Mouse (Mus musculus) heart, postnatal 0 days (tissue): ENCODE data around the gene Mybpc3. TPM values are rescaled to one million over a fixed set of nuclear protein-coding genes. Genes with fewer than 3 reads are reported as not detected.

Experiments used
- ATAC-seq: fragments of 200-750 bp; cut with Nextera tagmentation; 2 replicates; pipeline ENCODE4 v1.8.0; 2017; ENCODE audit warnings: low read depth, moderate number of reproducible peaks, moderate library complexity; ENCODE audit not compliant: insufficient read depth
- DNase-seq: peaks from one replicate; pipeline ENCODE4 v3.0.0-alpha.2; 2016; ENCODE audit warnings: low spot score
- H3K27ac ChIP-seq: fragments of 300-500 bp; sonication (generic); 2 replicates; pipeline ENCODE4 v1.5.1; 2014; ENCODE audit warnings: low read depth, mild to moderate bottlenecking
- H3K27me3 ChIP-seq: fragments of 300-500 bp; sonication (generic); 2 replicates; pipeline ENCODE4 v1.6.1; 2014; ENCODE audit warnings: low read length, mixed read lengths; ENCODE audit not compliant: control insufficient read depth, insufficient read depth
- H3K36me3 ChIP-seq: fragments of 300-500 bp; sonication (generic); replicated peaks from 2 replicates; pipeline ENCODE4 v1.6.1; 2014; ENCODE audit warnings: low read length, mixed read lengths; ENCODE audit not compliant: control insufficient read depth, insufficient read depth
- H3K4me1 ChIP-seq: fragments of 300-500 bp; sonication (generic); 2 replicates; pipeline ENCODE4 v1.6.1; 2014; ENCODE audit warnings: antibody characterized with exemption; ENCODE audit not compliant: control insufficient read depth, insufficient read depth
- H3K4me2 ChIP-seq: fragments of 300-500 bp; sonication (generic); 2 replicates; pipeline ENCODE4 v1.6.1; 2014; ENCODE audit warnings: low read depth, mild to moderate bottlenecking, low read length, moderate library complexity
- H3K4me3 ChIP-seq: fragments of 300-500 bp; sonication (generic); 2 replicates; pipeline ENCODE4 v1.5.1; 2014; ENCODE audit warnings: low read depth, low read length
- H3K9ac ChIP-seq: fragments of 300-500 bp; sonication (generic); replicated peaks from 2 replicates; pipeline ENCODE4 v1.6.1; 2014; ENCODE audit warnings: low read depth, low read length, mixed read lengths
- H3K9me3 ChIP-seq: fragments of 300-500 bp; sonication (generic); replicated peaks from 2 replicates; pipeline ENCODE4 v1.6.1; 2016; ENCODE audit warnings: low read length; ENCODE audit not compliant: control insufficient read depth
- CTCF ChIP-seq: IDR thresholded peaks from 2 replicates; pipeline ENCODE4 v1.5.1; 2016; ENCODE audit warnings: antibody characterized with exemption, control low read depth, low read depth
- EP300 ChIP-seq: IDR thresholded peaks from 2 replicates; pipeline ENCODE4 v1.6.1; 2016; ENCODE audit warnings: antibody characterized with exemption, low read depth
- WGBS: fragments of 180-500 bp; shearing (Covaris S2); extraction: QIAGEN DNeasy Blood & Tissue Kit; methylation state at CpG from one replicate; pipeline ENCODE4 v1.1.7; 2014; 5-methylcytosine and 5-hydroxymethylcytosine counted together
- polyA plus RNA-seq: library from polyadenylated mRNA; unstranded; fragments of >200 nt; fragmentation: Nextera tagmentation; extraction: Ambion mirVana; gene quantifications from 2 replicates; pipeline ENCODE4 v1.2.1, GENCODE M21; 2015
- total RNA-seq: library from RNA; depleted of rRNA; stranded (reverse); fragments of >200 nt; gene quantifications from 2 replicates; pipeline ENCODE4 v1.2.3, GENCODE M21; 2014; ENCODE audit warnings: low replicate concordance

The Mybpc3 gene
- total and polyA plus RNA-seq, 2 experiments from 2014 or later = 1,207 to 2,313 TPM

DNA sequence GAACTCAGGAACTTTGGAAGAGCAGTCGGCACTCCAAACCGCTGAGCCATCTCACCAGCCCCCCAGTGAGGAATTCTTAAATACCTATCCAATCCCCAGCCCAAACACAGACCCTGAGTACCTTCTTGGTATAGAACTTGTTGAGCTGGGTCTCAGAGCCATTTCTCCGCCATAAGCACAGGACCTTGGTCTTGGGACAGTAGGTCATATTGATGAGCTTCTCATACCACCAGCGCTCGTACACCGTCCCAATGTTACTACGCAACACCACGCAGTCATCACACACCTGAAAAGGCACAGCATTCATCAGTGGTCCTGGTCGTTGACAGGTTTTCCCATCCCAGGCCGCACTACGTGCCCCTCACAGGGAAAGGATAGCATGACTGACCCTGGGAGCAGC is 25.5 kb downstream of the Mybpc3 start:
- no peak for ATAC-seq

DNA sequence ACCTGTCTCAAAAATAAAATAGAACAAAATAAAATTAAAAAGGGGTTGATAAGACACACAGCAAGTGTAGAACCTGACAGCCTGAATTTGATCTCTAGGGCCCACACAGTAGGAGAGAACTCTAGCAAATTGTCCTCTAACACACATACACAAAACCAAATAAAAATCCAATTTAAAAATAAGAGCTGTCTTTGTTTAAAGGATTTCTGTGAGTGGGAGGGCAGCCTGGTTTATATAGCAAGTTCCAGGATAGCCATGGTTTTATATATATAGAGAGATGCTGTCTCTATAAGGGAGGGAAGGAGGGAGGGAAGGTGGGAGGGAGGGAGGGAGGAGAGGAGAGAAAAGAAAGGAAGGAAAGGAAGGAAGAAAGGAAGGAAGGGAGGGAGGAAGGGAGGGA is 30.2 kb downstream of the Mybpc3 start:
- Histone ChIP-seq H3K9me3 (no peaks in the 10 kb centered on the region), H3K27ac (no peak overlapping the region), H3K27me3 (no peaks in the 10 kb centered on the region), H3K4me2 (no peak overlapping the region), H3K4me1 (no peaks in the 10 kb centered on the region), H3K36me3 (0 out of 2 replicates have a peak, but pooled peaks cover 13% of the 10 kb centered on the region), H3K9ac (no peak overlapping the region), H3K4me3 (no peak overlapping the region)
- DNase-seq (no peak), ATAC-seq (no peak)
- TF ChIP-seq EP300 (no peak), CTCF (no peak)

More for the DNA sequence above, 25.5 kb downstream of the Mybpc3 start:
- H3K4me2 ChIP-seq = no peak overlapping the region
- TF ChIP-seq EP300 (no peak), CTCF (no peak)
- no peak overlapping the region for H3K9ac ChIP-seq
- H3K9me3 ChIP-seq = no peaks in the 10 kb centered on the region
- H3K4me3 ChIP-seq = no peak overlapping the region
- H3K27me3 ChIP-seq = no peaks in the 10 kb centered on the region
- DNase-seq = no peak
- H3K4me1 ChIP-seq = no peaks in the 10 kb centered on the region
- H3K36me3 ChIP-seq = peaks cover 8% of the 10 kb centered on the region; the same call in 1 of the 2 replicates
- H3K27ac ChIP-seq = no peak overlapping the region
- 95% methylated on average over 11 of the region's 11 CpGs for WGBS

DNA sequence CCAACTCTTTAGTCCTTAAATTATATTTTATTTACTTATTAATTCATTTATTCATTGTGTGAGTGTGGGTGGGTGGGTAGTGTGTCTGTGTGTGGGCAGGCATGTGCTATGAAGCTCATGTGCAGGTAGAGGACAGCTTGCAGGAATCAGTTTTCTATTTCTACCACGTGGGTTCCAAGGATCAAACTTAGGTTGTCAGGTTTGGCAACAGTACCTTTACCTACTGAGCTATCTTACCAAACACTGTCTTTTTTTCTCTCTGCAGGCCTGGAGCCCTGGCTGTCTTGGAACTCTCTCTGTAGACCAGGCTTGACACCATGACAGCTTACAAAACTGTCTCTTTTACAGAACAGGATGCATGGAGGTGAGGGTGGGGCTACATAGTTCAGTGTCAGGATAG is 33.4 kb downstream of the Mybpc3 start:
- H3K27me3 ChIP-seq = no peaks in the 10 kb centered on the region
- DNase-seq (no peak), ATAC-seq (no peak)
- no peaks in the 10 kb centered on the region for H3K4me1 ChIP-seq
- H3K4me3 ChIP-seq = no peak overlapping the region
- H3K9me3 ChIP-seq = no peaks in the 10 kb centered on the region
- no peak overlapping the region for H3K27ac ChIP-seq
- peaks cover 15% of the 10 kb centered on the region; the same call in 1 of the 2 replicates for H3K36me3 ChIP-seq
- H3K9ac ChIP-seq = no peak overlapping the region
- no peak for TF ChIP-seq CTCF
- WGBS = 77% methylated on average over 1 of the region's 1 CpGs
- H3K4me2 ChIP-seq = no peak overlapping the region

DNA sequence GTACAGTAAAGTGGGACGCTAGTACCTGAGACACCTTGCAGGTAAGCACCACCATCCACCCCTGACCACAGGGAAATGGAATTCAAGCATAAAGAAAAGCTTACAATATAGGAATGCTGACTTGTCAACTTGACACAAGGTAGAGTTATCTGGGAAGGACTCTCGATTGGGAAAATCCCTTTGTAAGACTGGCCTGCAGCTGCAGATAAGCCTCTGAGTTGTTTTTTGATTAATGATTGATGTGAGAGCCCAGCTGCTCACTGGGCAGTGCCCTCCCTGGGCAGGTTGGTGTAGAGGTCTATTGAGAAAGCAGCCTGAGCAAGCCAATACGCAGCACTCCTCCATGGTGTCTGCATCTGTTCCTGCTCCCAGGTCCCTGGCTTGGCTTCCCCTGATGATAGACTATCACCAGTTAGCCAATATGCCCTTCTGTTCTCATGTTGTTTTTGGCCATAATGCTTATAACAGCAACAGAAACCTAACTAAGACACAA is 35.0 kb downstream of the Mybpc3 start:
- DNase-seq = no peak

DNA sequence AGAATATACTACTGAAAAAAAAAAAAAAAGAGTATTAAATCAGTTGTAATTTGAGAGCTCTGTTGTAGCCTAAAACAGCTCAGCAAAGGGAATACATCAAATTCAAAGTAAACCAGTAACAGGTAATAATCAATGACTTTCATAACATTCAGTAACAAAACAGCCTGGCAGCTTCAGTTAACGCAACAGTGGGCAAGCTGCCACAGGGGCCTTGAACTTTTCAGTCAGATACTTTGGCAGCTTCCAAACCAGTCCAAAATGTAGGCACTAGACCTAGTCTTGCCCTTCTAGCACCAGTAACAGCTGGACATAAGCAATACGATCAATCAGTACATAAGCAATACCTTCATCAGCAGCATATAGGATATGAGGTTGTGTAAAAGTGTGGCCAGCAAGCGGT is 36.1 kb downstream of the Mybpc3 start:
- no peak overlapping the region for H3K27ac ChIP-seq
- H3K9ac ChIP-seq = no peak overlapping the region
- H3K4me1 ChIP-seq = no peaks in the 10 kb centered on the region
- no peak overlapping the region for H3K4me3 ChIP-seq
- ATAC-seq (no peak), DNase-seq (no peak)
- H3K4me2 ChIP-seq = no peak overlapping the region
- H3K27me3 ChIP-seq = no peaks in the 10 kb centered on the region
- H3K9me3 ChIP-seq = no peaks in the 10 kb centered on the region
- WGBS = 85% methylated on average over 3 of the region's 3 CpGs
- H3K36me3 ChIP-seq = peaks cover 9% of the 10 kb centered on the region; the same call in 1 of the 2 replicates
- TF ChIP-seq EP300 (no peak), CTCF (no peak)

More for the DNA sequence above, 35.0 kb downstream of the Mybpc3 start:
- Histone ChIP-seq H3K4me1 (no peaks in the 10 kb centered on the region), H3K4me3 (no peak overlapping the region), H3K27me3 (no peaks in the 10 kb centered on the region), H3K9ac (no peak overlapping the region), H3K4me2 (no peak overlapping the region), H3K36me3 (peaks cover 9% of the 10 kb centered on the region; the same call in 1 of the 2 replicates), H3K9me3 (no peaks in the 10 kb centered on the region), H3K27ac (no peak overlapping the region)
- no peak for ATAC-seq
- TF ChIP-seq EP300 = no peak
- no peak for TF ChIP-seq CTCF
- WGBS = 77% methylated on average over 3 of the region's 3 CpGs
